ENCODE assay signal across 25 mouse cellular contexts in genomic region chr17:86327958-86328357, GRCm38 (mm10).
A peak's percentile ranks its signal among the peaks of the same experiment; 100 is the strongest.
DNase-seq lines count a peak whose midpoint lies in the region; ATAC-seq and TF ChIP-seq lines count a peak whose summit lies in the region.
"Had no signal": no experiment of that assay in that cellular context is flagged by ENCODE, and none has a peak within 500 bp of the region (broad histone marks: within the 10 kb centered on the region; RNA-seq: fewer than 3 reads in every experiment).

No protein-coding gene starts in this region.

- intact Hi-C loops in heart, postnatal 14 days (cut with DNase I), result no loop called here

- dilution Hi-C loops in CH12.LX (cut with MboI; ENCODE audit: extremely low pct_ligation_motif_present, extremely low pct_unique_long_range_greater_than_20kb, low sequenced_read_pairs), result no loop called here

- TF ChIP-seq RAD21 in CH12.LX (IDR thresholded peaks at IDR 0.05; ENCODE audit: low read depth, low read length), result no peak

- no peak for ATAC-seq in heart, embryonic 13.5 days (ENCODE audit: extremely low read depth, insufficient number of reproducible peaks, low FRiP score, low TSS enrichment)
- ATAC-seq: CD4-positive, CD25-positive, alpha-beta regulatory T cell, adult 4 months; forebrain, embryonic 14.5 days had no signal

- peak; percentile 73 for DNase-seq in heart, adult 11 months
- DNase-seq in heart, postnatal 14 days, result no peak
- DNase-seq in heart, postnatal 4 days, result no peak
- no peak for DNase-seq in layer of hippocampus, adult 2 months (ENCODE audit: low spot score in 2 of 2)
- DNase-seq in layer of hippocampus, postnatal 36 days, result no peak
- peak; percentile 40 for DNase-seq in CH12.LX (ENCODE audit: extremely low read depth)
- DNase-seq: adrenal gland, adult 2 months; adrenal gland, postnatal 10 days; adrenal gland, postnatal 25 days; B cell, adult 2 months; cerebellum, adult 11 months; cerebellum, adult 18-20 months; cerebellum, adult 8-10 months; cerebellum, adult 9-11 months; cerebellum, postnatal 14 days; cerebellum, postnatal 36 days; embryo, embryonic 11 days had no signal

- H3K36me3 ChIP-seq in heart, embryonic 13.5 days, result no peaks in the 10 kb centered on the region
- H3K36me3 ChIP-seq in CH12.LX (replicated peaks in 1 of 2; ENCODE audit: control insufficient read depth in 1 of 2, insufficient read depth in 1 of 2, low read length in 1 of 2), result peaks cover 0 to 18% of the 10 kb centered on the region in 2 experiments
- H3K36me3 ChIP-seq: embryonic facial prominence, embryonic 13.5 days; embryonic facial prominence, embryonic 15.5 days; forebrain, embryonic 10.5 days; forebrain, embryonic 12.5 days had no signal

- peaks cover 87% of the 10 kb centered on the region for H3K4me1 ChIP-seq in heart, embryonic 13.5 days
- H3K4me1 ChIP-seq in CH12.LX (ENCODE audit: control insufficient read depth in 1 of 2, insufficient read depth in 2 of 2), result peaks cover 42 to 91% of the 10 kb centered on the region in 2 experiments

- peak overlapping the region; percentile 33; the same call in 1 of the 2 replicates for H3K9ac ChIP-seq in heart, embryonic 13.5 days
- H3K9ac ChIP-seq in CH12.LX (ENCODE audit: insufficient read depth, low read depth), result peak overlapping the region; percentile 49; the same call in 1 of the 2 replicates
- H3K9ac ChIP-seq: embryonic facial prominence, embryonic 13.5 days; embryonic facial prominence, embryonic 15.5 days; forebrain, embryonic 12.5 days had no signal

- H3K4me3 ChIP-seq in heart, embryonic 13.5 days, result no peak overlapping the region
- no peak overlapping the region for H3K4me3 ChIP-seq in layer of hippocampus, adult 2 months
- no peak overlapping the region for H3K4me3 ChIP-seq in CH12.LX (replicated peaks in 1 of 3; ENCODE audit: low read depth in 2 of 3, low read length in 2 of 3, poor library complexity in 1 of 3)
- H3K4me3 ChIP-seq: embryonic facial prominence, embryonic 13.5 days; embryonic facial prominence, embryonic 15.5 days; erythroblast, embryonic 14.5 days; forebrain, embryonic 10.5 days; forebrain, embryonic 12.5 days had no signal

- H3K4me2 ChIP-seq in heart, embryonic 13.5 days, result no peak overlapping the region
- peak overlapping the region; percentile 70 for H3K4me2 ChIP-seq in CH12.LX (ENCODE audit: insufficient read depth, low read depth, poor library complexity, severe bottlenecking)
- H3K4me2 ChIP-seq: embryonic facial prominence, embryonic 15.5 days; forebrain, embryonic 12.5 days had no signal

- H3K9me3 ChIP-seq in heart, embryonic 13.5 days, result no peaks in the 10 kb centered on the region
- no peaks in the 10 kb centered on the region for H3K9me3 ChIP-seq in CH12.LX (replicated peaks; ENCODE audit: low read length)
- H3K9me3 ChIP-seq: embryonic facial prominence, embryonic 13.5 days; embryonic facial prominence, embryonic 15.5 days; forebrain, embryonic 10.5 days; forebrain, embryonic 12.5 days had no signal

- TF ChIP-seq EP300 in CH12.LX (IDR thresholded peaks at IDR 0.05; ENCODE audit: low read length), result no peak

- 0 out of 2 replicates have a peak overlapping the region, but pooled peaks have one; percentile 2 for H3K27ac ChIP-seq in heart, embryonic 13.5 days (replicated peaks)
- H3K27ac ChIP-seq in layer of hippocampus, adult 2 months, result peak overlapping the region; percentile 78
- peak overlapping the region; percentile 78 for H3K27ac ChIP-seq in CH12.LX (ENCODE audit: insufficient read depth, low read depth)
- H3K27ac ChIP-seq: embryonic facial prominence, embryonic 15.5 days; forebrain, embryonic 10.5 days; forebrain, embryonic 12.5 days had no signal

- WGBS in heart, embryonic 13.5 days, result 62% methylated on average over 4 of the region's 4 CpGs

- no peaks in the 10 kb centered on the region; the same call in 1 of the 2 replicates for H3K79me2 ChIP-seq in CH12.LX (replicated peaks; ENCODE audit: control insufficient read depth, extremely low read depth, insufficient read depth, poor library complexity, severe bottlenecking)

- no peak for TF ChIP-seq POLR2A in CH12.LX (IDR thresholded peaks at IDR 0.05; ENCODE audit: low read depth, low read length)

- no peaks in the 10 kb centered on the region for H3K27me3 ChIP-seq in heart, embryonic 13.5 days (replicated peaks)
- no peaks in the 10 kb centered on the region for H3K27me3 ChIP-seq in CH12.LX (replicated peaks)
- H3K27me3 ChIP-seq: embryonic facial prominence, embryonic 13.5 days; embryonic facial prominence, embryonic 15.5 days; forebrain, embryonic 12.5 days had no signal

- in situ Hi-C loops in CH12.LX (cut with MboI; ENCODE audit: low pct_ligation_motif_present, low pct_unique_long_range_greater_than_20kb, low sequenced_read_pairs), result no loop called here

- TF ChIP-seq CTCF in layer of hippocampus, adult 2 months (conservative IDR thresholded peaks at IDR 0.05), result no peak
- no peak for TF ChIP-seq CTCF in CH12.LX (conservative IDR thresholded peaks at IDR 0.05 in 1 of 2, IDR thresholded peaks at IDR 0.05 in 1 of 2; ENCODE audit: low read depth in 2 of 2, low read length in 2 of 2)

TF ChIP-seq in CH12.LX, 34 proteins besides CTCF, POLR2A, EP300 and RAD21:
- TF ChIP-seq CHD2 (IDR thresholded peaks at IDR 0.05; ENCODE audit: low read length) (no peak), TCF12 (IDR thresholded peaks at IDR 0.05; ENCODE audit: low read depth, low read length) (peak; percentile 39; the same call in 1 of the 2 replicates), POLR2AphosphoS2 (IDR thresholded peaks at IDR 0.05; ENCODE audit: low read depth, low read length) (no peak), ETS1 (conservative IDR thresholded peaks at IDR 0.05; ENCODE audit: low read depth, low read length) (peak; percentile 66; the same call in 1 of the 2 replicates), MAFK (IDR thresholded peaks at IDR 0.05; ENCODE audit: insufficient replicate concordance, low read length) (no peak), TBP (conservative IDR thresholded peaks at IDR 0.05; ENCODE audit: low read depth, low read length) (no peak), USF1 (IDR thresholded peaks at IDR 0.05; ENCODE audit: low read depth, low read length) (no peak), ZMIZ1 (IDR thresholded peaks at IDR 0.05; ENCODE audit: low read depth, low read length) (no peak), KAT2A (IDR thresholded peaks at IDR 0.05; ENCODE audit: insufficient replicate concordance, low read length) (no peak), GABPA (IDR thresholded peaks at IDR 0.05; ENCODE audit: insufficient replicate concordance, low read depth, low read length) (no peak), MAZ (IDR thresholded peaks at IDR 0.05; ENCODE audit: low read depth, low read length) (peak; percentile 89), JUND (conservative IDR thresholded peaks at IDR 0.05; ENCODE audit: low read depth, low read length) (no peak), ELF1 (IDR thresholded peaks at IDR 0.05; ENCODE audit: low read depth, low read length) (no peak), MXI1 (IDR thresholded peaks at IDR 0.05; ENCODE audit: low read depth, low read length) (no peak), ZC3H11A (IDR thresholded peaks at IDR 0.05; ENCODE audit: low read depth, low read length) (no peak), ZNF384 (IDR thresholded peaks at IDR 0.05; ENCODE audit: low read depth, low read length) (no peak)

Comparison
In these comparisons a context has a peak if more than half of its experiments do, and no peak if none do; other contexts are left out.
1. DNase-seq: peak in heart, adult 11 months (single experiment) and CH12.LX (single experiment); none in heart, postnatal 14 days (0 of 2), heart, postnatal 4 days (single experiment), layer of hippocampus, adult 2 months (0 of 2) and layer of hippocampus, postnatal 36 days (0 of 2).
2. H3K27ac ChIP-seq: peak in every context shown above with its lines; median percentile 78 in layer of hippocampus, adult 2 months; 78 in CH12.LX; 2 in heart, embryonic 13.5 days.